Mouse (Mus musculus) G1E (cell line): ENCODE data around the gene Hs3st3a1. TPM values are rescaled to one million over a fixed set of nuclear protein-coding genes. Genes with fewer than 3 reads are reported as not detected.

Experiments
- ATAC-seq: 2 replicates; pipeline ENCODE4 v1.8.0; 2016; ENCODE audit warnings: mild to moderate bottlenecking; ENCODE audit not compliant: insufficient number of reproducible peaks, poor library complexity, low FRiP score, severe bottlenecking; ENCODE audit errors: extremely low read depth
- DNase-seq: peaks from one replicate; pipeline ENCODE4 v3.0.0; 2012; ENCODE audit warnings: low spot score
- H3K27me3 ChIP-seq: 2 replicates; pipeline ENCODE4 v1.6.1; 2012; ENCODE audit warnings: mild to moderate bottlenecking, low read length, inconsistent platforms; ENCODE audit not compliant: insufficient read depth
- H3K36me3 ChIP-seq: replicated peaks from 2 replicates; pipeline ENCODE3; 2012; ENCODE audit warnings: mild to moderate bottlenecking, inconsistent platforms
- H3K4me1 ChIP-seq: 2 replicates; pipeline ENCODE4 v1.6.1; 2012; ENCODE audit warnings: low read depth, low read length, inconsistent platforms, mixed read lengths; ENCODE audit not compliant: insufficient read depth
- H3K4me3 ChIP-seq: 2 replicates; pipeline ENCODE4 v1.5.1; 2012; ENCODE audit warnings: low read depth, mild to moderate bottlenecking, inconsistent platforms, low read length, moderate library complexity, mixed read lengths
- H3K9me3 ChIP-seq: replicated peaks from 2 replicates; pipeline ENCODE4 v1.6.1; 2012; ENCODE audit warnings: inconsistent platforms
- CTCF ChIP-seq: IDR thresholded peaks from 2 replicates; pipeline ENCODE4 v1.5.1; 2012; ENCODE audit warnings: low read depth, low read length, inconsistent platforms, mixed read lengths
- GATA1 ChIP-seq: IDR thresholded peaks from 2 replicates; pipeline ENCODE4 v1.6.1; 2012; ENCODE audit warnings: borderline replicate concordance, low read length, inconsistent platforms, mixed read lengths
- GATA2 ChIP-seq: IDR thresholded peaks from 2 replicates; pipeline ENCODE4 v1.6.1; 2012; ENCODE audit warnings: low read depth, low read length, inconsistent platforms, borderline replicate concordance
- POLR2AphosphoS5 ChIP-seq: IDR thresholded peaks from 2 replicates; pipeline ENCODE4 v1.6.1; 2012; ENCODE audit warnings: low read depth, low read length, inconsistent platforms; ENCODE audit not compliant: insufficient replicate concordance
- TAL1 ChIP-seq: conservative IDR thresholded peaks from 2 replicates; pipeline ENCODE4 v1.6.1; 2012; ENCODE audit warnings: low read depth, low read length, inconsistent platforms, mixed read lengths
- polyA plus RNA-seq: library from polyadenylated mRNA; stranded (reverse); fragments of >175 nt; gene quantifications from 2 replicates; pipeline ENCODE4 v1.2.3, GENCODE M21; 2012
- total RNA-seq, 2 experiments: library from RNA; stranded (forward) in 1 of 2; stranded (reverse) in 1 of 2; fragments of 200-1000 nt in 1 of 2; fragments of >200 nt in 1 of 2; fragmentation: Nextera tagmentation in 1 of 2; gene quantifications; 2 replicates each; pipeline ENCODE4 v1.2.3; 2014 to 2017

Hs3st3a1 gene
- total and polyA plus RNA-seq, 3 experiments, result 0.05 TPM; not detected in 2

- Histone ChIP-seq H3K4me3 (no peak overlapping the region), H3K9me3 (no peaks in the 10 kb centered on the region), H3K36me3 (no peaks in the 10 kb centered on the region), H3K27me3 (no peaks in the 10 kb centered on the region; the same call in 1 of the 2 replicates), H3K4me1 (no peaks in the 10 kb centered on the region)
- TF ChIP-seq GATA2 (no peak), GATA1 (no peak), TAL1 (no peak), CTCF (no peak), POLR2AphosphoS5 (no peak)
- DNase-seq (no peak), ATAC-seq (no peak)
Measured at GRCm38 (mm10) chr11:64473679-64474078, 38.5 kb downstream of the Hs3st3a1 start.

DNA sequence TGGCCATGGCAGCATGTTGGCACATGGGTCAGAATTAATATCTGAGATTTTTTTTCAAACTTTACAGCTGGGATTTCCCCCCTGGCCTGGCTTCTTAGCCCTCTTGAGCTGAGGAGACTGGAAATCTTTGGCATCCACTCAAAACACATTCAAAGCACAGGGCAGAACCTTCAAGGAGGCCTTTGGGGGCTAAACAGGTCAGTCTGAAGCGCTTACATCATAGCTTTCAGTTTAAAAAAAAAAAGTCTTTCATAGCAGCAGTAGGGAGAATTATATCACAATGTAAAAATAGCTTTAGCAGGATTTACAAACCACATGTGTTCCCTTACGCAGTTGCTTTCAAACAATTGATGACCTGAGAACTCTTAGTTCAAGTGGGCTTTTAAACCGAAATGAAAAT is 46.3 kb downstream of the Hs3st3a1 start:
- ATAC-seq (no peak), DNase-seq (no peak)
- Histone ChIP-seq H3K4me3 (no peak overlapping the region), H3K4me1 (no peaks in the 10 kb centered on the region), H3K27me3 (no peaks in the 10 kb centered on the region), H3K9me3 (no peaks in the 10 kb centered on the region), H3K36me3 (no peaks in the 10 kb centered on the region)
- TF ChIP-seq GATA2, result no peak
- no peak for TF ChIP-seq GATA1
- no peak for TF ChIP-seq CTCF
- TF ChIP-seq POLR2AphosphoS5, result no peak
- TF ChIP-seq TAL1, result no peak

GRCm38 (mm10) chr11:64489587-64490433 is 54.7 kb downstream of the Hs3st3a1 start:
- no peaks in the 10 kb centered on the region for H3K36me3 ChIP-seq
- H3K27me3 ChIP-seq, result 0 out of 2 replicates have a peak, but pooled peaks cover 4% of the 10 kb centered on the region
- DNase-seq (no peak), ATAC-seq (no peak)
- no peaks in the 10 kb centered on the region for H3K9me3 ChIP-seq
- no peak overlapping the region for H3K4me3 ChIP-seq
- no peaks in the 10 kb centered on the region for H3K4me1 ChIP-seq
- TF ChIP-seq GATA2 (no peak), POLR2AphosphoS5 (no peak), TAL1 (no peak), CTCF (no peak), GATA1 (no peak)

- Histone ChIP-seq H3K4me1 (no peaks in the 10 kb centered on the region), H3K36me3 (no peaks in the 10 kb centered on the region), H3K4me3 (no peak overlapping the region), H3K27me3 (peaks cover 5% of the 10 kb centered on the region; the same call in 1 of the 2 replicates), H3K9me3 (no peaks in the 10 kb centered on the region)
- no peak for ATAC-seq
- TF ChIP-seq TAL1 (no peak), GATA2 (no peak), CTCF (no peak), POLR2AphosphoS5 (no peak), GATA1 (no peak)
- DNase-seq, result no peak
Measured at GRCm38 (mm10) chr11:64494448-64494847, 59.3 kb downstream of the Hs3st3a1 start.

DNA sequence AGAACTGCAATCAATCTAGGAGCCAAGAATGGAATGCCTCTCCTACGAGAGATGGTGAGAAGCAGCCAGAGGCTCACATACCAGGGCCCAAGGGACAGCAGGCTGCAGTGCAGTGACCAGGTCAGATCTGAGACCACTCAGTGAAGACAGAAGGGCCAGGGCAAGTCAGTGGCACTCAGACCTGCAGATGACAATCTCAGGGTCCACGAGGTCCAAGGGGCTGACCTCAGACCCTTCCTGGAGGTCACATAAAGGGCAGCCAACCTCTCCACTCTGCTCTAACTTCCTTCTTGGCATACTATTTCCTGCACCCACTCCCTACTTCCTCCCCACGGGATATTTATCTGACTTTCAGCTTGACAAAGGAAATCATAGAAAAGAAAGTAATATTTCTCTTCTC is 60.8 kb downstream of the Hs3st3a1 start:
- DNase-seq, result no peak
- no peaks in the 10 kb centered on the region for H3K9me3 ChIP-seq
- H3K4me3 ChIP-seq, result no peak overlapping the region
- H3K4me1 ChIP-seq, result no peaks in the 10 kb centered on the region
- no peak for ATAC-seq
- TF ChIP-seq GATA2 (no peak), TAL1 (no peak), POLR2AphosphoS5 (no peak), CTCF (no peak), GATA1 (no peak)
- peaks cover 3% of the 10 kb centered on the region; the same call in 1 of the 2 replicates for H3K27me3 ChIP-seq
- no peaks in the 10 kb centered on the region for H3K36me3 ChIP-seq

- Histone ChIP-seq H3K4me1 (no peaks in the 10 kb centered on the region), H3K27me3 (peaks cover 3% of the 10 kb centered on the region; the same call in 1 of the 2 replicates), H3K4me3 (no peak overlapping the region), H3K9me3 (no peaks in the 10 kb centered on the region), H3K36me3 (no peaks in the 10 kb centered on the region)
- DNase-seq, result no peak
- ATAC-seq, result no peak
- TF ChIP-seq CTCF, result no peak
- no peak for TF ChIP-seq GATA2
- no peak for TF ChIP-seq GATA1
- no peak for TF ChIP-seq POLR2AphosphoS5
- TF ChIP-seq TAL1, result no peak
Measured at GRCm38 (mm10) chr11:64496677-64497076, 61.5 kb downstream of the Hs3st3a1 start.
